Mouse (Mus musculus) forebrain, embryonic 12.5 days (tissue): Measurements from ENCODE around the gene Gm4836. TPM values are rescaled to one million over a fixed set of nuclear protein-coding genes. Genes with fewer than 3 reads are reported as not detected.
"Not testable (repeated sequence)": the region's sequence is repeated elsewhere in the genome, so short reads cannot be mapped to it uniquely, and the experiment has no call there.

Experiments
- ATAC-seq: fragments of 200-750 bp; cut with Nextera tagmentation; 2 replicates; pipeline ENCODE4 v1.8.0; 2017; ENCODE audit warnings: moderate TSS enrichment; ENCODE audit not compliant: low FRiP score
- H3K27ac ChIP-seq: fragments of 300-500 bp; sonication (generic); 2 replicates; pipeline ENCODE4 v1.5.1; 2016; ENCODE audit warnings: mild to moderate bottlenecking
- H3K27me3 ChIP-seq: fragments of 300-500 bp; sonication (generic); 2 replicates; pipeline ENCODE4 v1.6.1; 2016; ENCODE audit warnings: mild to moderate bottlenecking
- H3K36me3 ChIP-seq: fragments of 300-500 bp; sonication (generic); replicated peaks from 2 replicates; pipeline ENCODE4 v1.6.1; 2016; ENCODE audit warnings: mild to moderate bottlenecking
- H3K4me1 ChIP-seq: fragments of 300-500 bp; sonication (generic); 2 replicates; pipeline ENCODE4 v1.6.1; 2016
- H3K4me2 ChIP-seq: fragments of 300-500 bp; sonication (generic); 2 replicates; pipeline ENCODE4 v1.6.1; 2016; ENCODE audit warnings: mild to moderate bottlenecking, moderate library complexity
- H3K4me3 ChIP-seq: fragments of 300-500 bp; sonication (generic); replicated peaks from 2 replicates; pipeline ENCODE4 v1.5.1; 2016; ENCODE audit warnings: mild to moderate bottlenecking
- H3K9ac ChIP-seq: fragments of 300-500 bp; sonication (generic); 2 replicates; pipeline ENCODE4 v1.6.1; 2016; ENCODE audit warnings: mild to moderate bottlenecking
- H3K9me3 ChIP-seq: fragments of 300-500 bp; sonication (generic); 2 replicates; pipeline ENCODE4 v1.6.1; 2016
- WGBS: fragments of 180-500 bp; shearing (Covaris S2); methylation state at CpG from one replicate; pipeline ENCODE4 v1.1.7; 2016; 5-methylcytosine and 5-hydroxymethylcytosine counted together
- polyA plus RNA-seq: library from polyadenylated mRNA; unstranded; fragments of >200 nt; fragmentation: Nextera tagmentation; extraction: Ambion mirVana; gene quantifications from 2 replicates; pipeline ENCODE4 v1.2.1, GENCODE M21; 2016

The Gm4836 gene
- not detected in 2 replicates for polyA plus RNA-seq

- not testable (repeated sequence) for H3K27ac ChIP-seq, ATAC-seq, H3K4me1 ChIP-seq, H3K9ac ChIP-seq, H3K4me3 ChIP-seq, H3K4me2 ChIP-seq, H3K36me3 ChIP-seq, H3K27me3 ChIP-seq, H3K9me3 ChIP-seq
- WGBS, result no CpG with 5 or more reads among the region's 6 CpGs
Measured at GRCm38 (mm10) chrX:28293532-28293931, at the start of gene Gm4836. Gm4836 (minus strand) TSS chrX:28293632.
